Mouse (Mus musculus) cortical plate, adult 2 months (tissue): ENCODE measurements at regions not wholly inside any gene's neighbourhood (a gene's known extent, or its start where the extent isn't known, plus 50 kb on each side); places are given as distances from the start of the nearest gene placed in this dataset.

ENCODE experiments used
- H3K27ac ChIP-seq: fragments of 200-500 bp; 2 replicates; pipeline ENCODE4 v1.5.1; 2012; ENCODE audit warnings: low read length, control low read depth, inconsistent platforms; ENCODE audit not compliant: insufficient read depth
- H3K4me1 ChIP-seq: fragments of 200-500 bp; 2 replicates; pipeline ENCODE4 v1.6.1; 2011; ENCODE audit warnings: low read length; ENCODE audit not compliant: control insufficient read depth, insufficient read depth
- H3K4me3 ChIP-seq: fragments of 200-500 bp; 2 replicates; pipeline ENCODE4 v1.5.1; 2011; ENCODE audit warnings: mild to moderate bottlenecking, low read length, control low read depth; ENCODE audit not compliant: insufficient read depth
- CTCF ChIP-seq: fragments of 200-500 bp; IDR thresholded peaks from 2 replicates; pipeline ENCODE4 v1.5.1; 2011; ENCODE audit warnings: mild to moderate bottlenecking, control low read depth, low read length; ENCODE audit not compliant: insufficient read depth; ENCODE audit errors: extremely low read depth
- POLR2A ChIP-seq: fragments of 200-500 bp; IDR thresholded peaks from 2 replicates; pipeline ENCODE4 v1.6.1; 2011; ENCODE audit warnings: mild to moderate bottlenecking, low read length, control low read depth; ENCODE audit not compliant: insufficient read depth; ENCODE audit errors: extremely low read depth

DNA sequence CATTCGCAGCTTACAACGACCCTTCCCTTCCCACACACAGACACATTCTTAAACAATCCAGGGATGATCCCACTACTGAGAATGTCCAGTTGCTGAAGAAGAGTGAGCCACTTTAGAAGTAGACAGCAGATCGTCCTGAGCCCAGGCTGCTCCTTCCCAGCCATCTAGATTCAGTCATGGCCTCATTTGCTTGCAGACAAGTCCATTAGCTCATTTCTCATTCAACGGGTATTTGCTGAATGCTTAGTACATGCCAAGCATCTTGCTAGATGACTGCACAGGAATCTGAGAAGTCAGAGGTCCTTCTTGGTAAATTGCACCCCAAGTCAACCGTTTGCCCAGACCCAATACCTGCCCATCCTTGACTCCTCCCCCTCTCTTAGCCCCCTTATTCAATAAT is 57.8 kb downstream of the Ier5 start:
- no peak overlapping the region for H3K27ac ChIP-seq
- TF ChIP-seq CTCF: no peak
- no peak for TF ChIP-seq POLR2A
- H3K4me1 ChIP-seq: peaks cover 4% of the 10 kb centered on the region
- H3K4me3 ChIP-seq: no peak overlapping the region

GRCm38 (mm10) chr1:155040939-155041371 is 58.5 kb downstream of the Ier5 start:
- 0 out of 2 replicates have a peak overlapping the region, but pooled peaks have one; percentile 74 for H3K27ac ChIP-seq
- no peak overlapping the region for H3K4me3 ChIP-seq
- H3K4me1 ChIP-seq: peaks cover 4% of the 10 kb centered on the region
- no peak for TF ChIP-seq POLR2A
- TF ChIP-seq CTCF: no peak

- TF ChIP-seq CTCF (no peak), POLR2A (no peak)
- Histone ChIP-seq H3K4me1 (peaks cover 4% of the 10 kb centered on the region), H3K4me3 (no peak overlapping the region), H3K27ac (0 out of 2 replicates have a peak overlapping the region, but pooled peaks have one; percentile 60)
Measured at GRCm38 (mm10) chr1:155040086-155040726, 59.2 kb downstream of the Ier5 start.

GRCm38 (mm10) chr1:155038631-155039625 is 60.5 kb downstream of the Ier5 start:
- Histone ChIP-seq H3K4me3 (no peak overlapping the region), H3K27ac (peak overlapping the region; percentile 38), H3K4me1 (peaks cover 4% of the 10 kb centered on the region)
- TF ChIP-seq CTCF (no peak), POLR2A (no peak)

DNA sequence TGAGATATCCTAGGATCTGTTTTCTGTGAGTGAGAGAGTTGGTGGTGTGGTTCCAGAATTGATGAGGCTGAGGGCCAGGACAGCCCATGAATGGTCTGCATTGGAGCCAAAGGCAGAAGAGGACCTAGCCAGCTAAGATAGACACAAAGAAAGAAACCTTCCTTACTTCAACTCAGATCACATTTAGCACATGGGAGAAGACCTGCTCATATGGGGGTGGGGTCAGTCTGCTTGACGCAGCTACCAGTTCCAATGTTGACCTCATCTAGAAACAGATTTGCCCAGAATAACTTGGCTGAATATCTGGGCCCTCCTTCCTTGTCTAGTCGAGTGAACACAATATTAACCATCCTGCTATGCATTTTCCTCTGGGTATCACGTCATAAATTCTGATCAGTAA is 62.0 kb downstream of the Ier5 start:
- no peak overlapping the region for H3K27ac ChIP-seq
- TF ChIP-seq CTCF (no peak), POLR2A (no peak)
- no peak overlapping the region for H3K4me3 ChIP-seq

DNA sequence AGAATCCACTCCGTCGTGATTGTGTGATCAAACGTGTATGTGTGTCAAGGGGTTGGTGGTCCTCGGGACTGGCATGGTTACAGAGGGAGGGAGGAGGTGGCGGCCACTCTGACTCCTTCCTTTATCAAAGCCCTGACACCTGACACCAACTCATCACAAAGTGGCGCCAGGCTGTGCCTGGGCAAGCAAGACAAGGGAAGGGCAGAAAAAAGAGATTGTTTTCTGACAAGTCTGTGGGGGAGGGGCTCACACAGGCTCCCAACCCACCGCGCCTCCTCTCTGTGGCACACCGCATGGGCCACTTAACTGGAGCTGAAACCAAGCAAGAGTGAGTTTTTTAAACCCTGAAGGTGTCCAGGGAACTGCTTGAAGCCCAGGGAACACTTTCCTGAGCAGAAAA is 68.5 kb downstream of the Ier5 start:
- Histone ChIP-seq H3K4me3 (no peak overlapping the region), H3K4me1 (peaks cover 6% of the 10 kb centered on the region), H3K27ac (no peak overlapping the region)
- TF ChIP-seq POLR2A: no peak
- TF ChIP-seq CTCF: no peak

More for the DNA sequence above, 62.0 kb downstream of the Ier5 start:
- peaks cover 4% of the 10 kb centered on the region for H3K4me1 ChIP-seq

DNA sequence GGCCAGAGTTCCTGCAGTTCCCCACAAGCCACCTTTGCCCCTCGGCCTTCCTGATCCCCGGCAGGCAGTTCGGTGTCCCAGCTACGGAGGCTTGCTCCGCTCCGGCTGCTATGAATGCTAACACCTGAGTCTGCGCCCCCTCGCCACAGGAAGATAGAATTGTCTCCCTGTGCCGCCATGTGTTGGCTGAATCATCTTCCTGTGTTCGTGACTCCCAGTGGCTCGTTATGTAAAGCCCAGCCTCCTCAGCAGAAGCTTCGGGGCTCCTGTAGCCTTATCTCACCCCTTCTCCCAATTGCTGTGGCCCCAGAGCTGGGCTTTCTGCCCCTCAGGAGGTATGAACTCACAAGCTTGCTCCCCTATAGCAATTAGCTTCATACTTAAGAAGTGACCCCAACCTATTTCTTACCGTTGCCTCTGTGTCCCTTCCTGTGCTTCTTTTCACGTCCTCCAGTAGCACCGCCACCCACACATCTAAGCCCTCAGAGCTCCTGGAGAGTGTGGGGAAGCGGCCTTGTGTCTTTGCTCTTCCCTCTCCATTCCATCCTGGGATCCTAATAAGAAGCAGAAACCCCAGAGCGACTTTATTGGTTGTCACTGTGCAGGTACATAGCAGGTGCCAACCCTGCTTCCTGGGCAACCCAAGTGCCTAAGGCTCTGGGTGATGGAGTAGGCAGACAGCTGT is 70.1 kb downstream of the Ier5 start:
- Histone ChIP-seq H3K4me3 (peak overlapping the region; percentile 25), H3K27ac (peak overlapping the region; percentile 73), H3K4me1 (peaks cover 6% of the 10 kb centered on the region)
- TF ChIP-seq CTCF: no peak
- TF ChIP-seq POLR2A: peak; percentile 43; the same call in 1 of the 2 replicates

GRCm38 (mm10) chr1:155028735-155029134 is 70.7 kb downstream of the Ier5 start:
- H3K27ac ChIP-seq: peak overlapping the region; percentile 73
- TF ChIP-seq POLR2A: no peak
- no peak for TF ChIP-seq CTCF
- peak overlapping the region; percentile 25 for H3K4me3 ChIP-seq
- H3K4me1 ChIP-seq: peaks cover 6% of the 10 kb centered on the region

DNA sequence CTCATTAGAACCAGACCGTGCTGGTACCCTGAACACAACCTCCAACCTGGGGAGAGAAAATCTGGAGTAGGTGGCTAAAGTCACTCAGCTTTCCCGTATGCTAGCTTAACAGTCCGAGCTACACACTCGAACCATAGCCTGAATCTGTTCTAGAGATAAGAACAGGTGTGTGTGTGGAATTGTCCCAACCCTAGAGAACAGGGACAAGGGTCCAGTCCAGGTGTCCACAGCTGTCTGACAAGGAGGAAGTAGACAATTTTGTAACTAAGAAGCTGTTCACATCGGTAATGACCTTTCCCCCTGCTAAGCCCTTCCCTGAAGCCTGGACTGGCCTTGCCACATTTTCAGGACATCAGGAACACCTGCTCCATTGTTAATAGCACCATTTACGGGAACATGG is 71.3 kb downstream of the Ier5 start:
- no peak for TF ChIP-seq POLR2A
- no peak for TF ChIP-seq CTCF
- H3K4me3 ChIP-seq: no peak overlapping the region
- H3K4me1 ChIP-seq: peaks cover 6% of the 10 kb centered on the region
- H3K27ac ChIP-seq: peak overlapping the region; percentile 73
